Mouse (Mus musculus) neutrophil, adult 83 days (primary cell): ENCODE data around the gene Ifne. TPM values are rescaled to one million over a fixed set of nuclear protein-coding genes. Genes with fewer than 3 reads are reported as not detected.

ENCODE experiments used
- total RNA-seq, 2 experiments: library from RNA; stranded (reverse); gene quantifications; one replicate each; pipeline ENCODE4 v1.2.4; 2023

Gene Ifne
- total RNA-seq, result not detected

GRCm38 (mm10) chr4:88880101-88880500, at the start of gene Ifne:
Ifne (minus strand) TSS chr4:88880201.

GRCm38 (mm10) chr4:88849698-88850097, 30.3 kb downstream of the Ifne start, which contains the start of gene Ifna1:
Ifna1 (plus strand) TSS chr4:88850087.

GRCm38 (mm10) chr4:88841438-88841911, 38.5 kb downstream of the Ifne start, which contains the start of gene Ifna4:
Ifna4 (plus strand) TSS chr4:88841861.

GRCm38 (mm10) chr4:88835225-88835624, 44.8 kb downstream of the Ifne start, which contains the start of gene Ifna5:
Ifna5 (plus strand) TSS chr4:88835525.

Other genes with a start within 250 kb of the Ifne start
- gene C87499, start 245.8 kb downstream of the Ifne start, total RNA-seq, result not detected
- not detected for gene Ifna13, start 235.7 kb downstream of the Ifne start, total RNA-seq
- gene Ifna16, start 203.3 kb downstream of the Ifne start, total RNA-seq, result not detected
- gene Ifna2, start 196.3 kb downstream of the Ifne start, total RNA-seq, result not detected
- not detected for gene Ifnab, start 188.8 kb downstream of the Ifne start, total RNA-seq
- gene Gm26566, start 158.4 kb downstream of the Ifne start, total RNA-seq, result under 1 TPM in 1 of 2 experiments, not detected in 1; 0.40 TPM
- gene Klhl9, start 157.7 kb downstream of the Ifne start, total RNA-seq, result 10 to 100 TPM; 51.0 to 52.2 TPM
- gene Gm13271, start 125.3 kb downstream of the Ifne start, total RNA-seq, result not detected
- gene Gm13283, start 120.1 kb downstream of the Ifne start, total RNA-seq, result not detected
- not detected for gene Gm13290, start 106.4 kb downstream of the Ifne start, total RNA-seq
- gene Gm13289, start 103.3 kb downstream of the Ifne start, total RNA-seq, result not detected
- gene Gm13272, start 100.4 kb downstream of the Ifne start, total RNA-seq, result not detected
- under 1 TPM in 1 of 2 experiments, not detected in 1; 0.70 TPM for gene Ifnz, start 98.1 kb downstream of the Ifne start, total RNA-seq
- not detected for gene Gm13276, start 94.5 kb downstream of the Ifne start, total RNA-seq
- not detected for gene Gm13277, start 91.6 kb downstream of the Ifne start, total RNA-seq
- not detected for gene Gm13278, start 88.7 kb downstream of the Ifne start, total RNA-seq
- gene Gm13275, start 85.7 kb downstream of the Ifne start, total RNA-seq, result not detected
- gene Gm13279, start 82.8 kb downstream of the Ifne start, total RNA-seq, result not detected
- gene Gm13285, start 80.5 kb downstream of the Ifne start, total RNA-seq, result under 1 TPM in 1 of 2 experiments, not detected in 1; 0.29 TPM
- gene Gm13287, start 76.9 kb downstream of the Ifne start, total RNA-seq, result not detected
- gene Gm13288, start 74.7 kb downstream of the Ifne start, total RNA-seq, result not detected
- not detected for gene Ifna7, start 64.0 kb downstream of the Ifne start, total RNA-seq
- gene Ifna11, start 60.2 kb downstream of the Ifne start, total RNA-seq, result not detected
- not detected for gene Ifna6, start 52.8 kb downstream of the Ifne start, total RNA-seq
- not detected for gene Ifna5, start 44.7 kb downstream of the Ifne start, total RNA-seq
- gene Ifna4, start 38.3 kb downstream of the Ifne start, total RNA-seq, result not detected
- not detected for gene Ifna1, start 30.1 kb downstream of the Ifne start, total RNA-seq